Mouse (Mus musculus) myocyte (in vitro differentiated cells): ENCODE results near the gene Has3. TPM values are rescaled to one million over a fixed set of nuclear protein-coding genes. Genes with fewer than 3 reads are reported as not detected.

Experiments used
- H3K27me3 ChIP-seq: one replicate; pipeline ENCODE4 v1.6.1; 2011; ENCODE audit not compliant: control insufficient read depth, insufficient read depth, insufficient read length
- H3K36me3 ChIP-seq: one replicate; pipeline ENCODE4 v1.6.1; 2011; ENCODE audit not compliant: control insufficient read depth, insufficient read depth
- H3K4me2 ChIP-seq: one replicate; pipeline ENCODE4 v1.6.1; 2011; ENCODE audit warnings: low read depth, control low read depth
- H3K4me3 ChIP-seq: one replicate; pipeline ENCODE4 v1.5.1; 2011; ENCODE audit warnings: mild to moderate bottlenecking, control low read depth, moderate library complexity
- H3K79me2 ChIP-seq: one replicate; pipeline ENCODE4 v1.6.1; 2011; ENCODE audit not compliant: control insufficient read depth, insufficient read depth
- H3ac ChIP-seq: one replicate; pipeline ENCODE4 v1.6.1; 2011; ENCODE audit not compliant: control insufficient read depth, insufficient read length
- CEBPB ChIP-seq: IDR thresholded peaks from 2 replicates; pipeline ENCODE4 v1.6.1; 2011; ENCODE audit warnings: mild to moderate bottlenecking, moderate library complexity; ENCODE audit not compliant: poor library complexity, insufficient read depth, severe bottlenecking
- E2F4 ChIP-seq: IDR thresholded peaks from one replicate; pipeline ENCODE4 v1.6.1; 2011; ENCODE audit warnings: mild to moderate bottlenecking, control low read depth, moderate library complexity; ENCODE audit not compliant: insufficient read depth
- MAX ChIP-seq: IDR thresholded peaks from one replicate; pipeline ENCODE4 v1.6.1; 2011; ENCODE audit warnings: low read depth, mild to moderate bottlenecking, control low read depth
- MYOD1 ChIP-seq, 3 experiments: IDR thresholded peaks; one replicate each; pipeline ENCODE4 v1.6.1; 2011; ENCODE audit warnings: control low read depth in 2 of 3, low read depth in 2 of 3, mild to moderate bottlenecking in 2 of 3, moderate library complexity in 1 of 3; ENCODE audit not compliant: insufficient read length in 2 of 3, control insufficient read depth in 1 of 3
- MYOG ChIP-seq, 3 experiments: IDR thresholded peaks; one replicate each; pipeline ENCODE4 v1.6.1; 2011; ENCODE audit warnings: control low read depth in 2 of 3, low read depth in 2 of 3, mild to moderate bottlenecking in 2 of 3; ENCODE audit not compliant: insufficient read length in 2 of 3, control insufficient read depth in 1 of 3, insufficient read depth in 1 of 3
- POLR2A ChIP-seq: IDR thresholded peaks from one replicate; pipeline ENCODE4 v1.6.1; 2011; ENCODE audit warnings: low read depth, mild to moderate bottlenecking, control low read depth, moderate library complexity; ENCODE audit not compliant: insufficient read length
- POLR2AphosphoS2 ChIP-seq: IDR thresholded peaks from one replicate; pipeline ENCODE4 v1.6.1; 2011; ENCODE audit warnings: low read depth, control low read depth; ENCODE audit not compliant: insufficient read length
- REST ChIP-seq: IDR thresholded peaks from one replicate; pipeline ENCODE4 v1.6.1; 2011; ENCODE audit warnings: mild to moderate bottlenecking, control low read depth, moderate library complexity; ENCODE audit not compliant: insufficient read depth, insufficient read length
- SRF ChIP-seq: IDR thresholded peaks from one replicate; pipeline ENCODE4 v1.6.1; 2011; ENCODE audit warnings: low read depth; ENCODE audit not compliant: control insufficient read depth, insufficient read length
- TCF12 ChIP-seq: IDR thresholded peaks from one replicate; pipeline ENCODE4 v1.6.1; 2011; ENCODE audit warnings: mild to moderate bottlenecking, control low read depth; ENCODE audit not compliant: poor library complexity, insufficient read depth, severe bottlenecking
- TCF3 ChIP-seq: IDR thresholded peaks from one replicate; pipeline ENCODE4 v1.6.1; 2011; ENCODE audit warnings: low read depth, control low read depth; ENCODE audit not compliant: insufficient read length
- USF1 ChIP-seq: IDR thresholded peaks from one replicate; pipeline ENCODE4 v1.6.1; 2011; ENCODE audit warnings: low read depth, mild to moderate bottlenecking, control low read depth, moderate library complexity
- polyA plus RNA-seq: library from polyadenylated mRNA; unstranded; fragments of >200 nt; fragmentation: generic; extraction: Trizol; gene quantifications from one replicate; pipeline ENCODE4 v1.2.1, GENCODE M21; 2012; ENCODE audit warnings: missing spikeins

The Has3 gene
- polyA plus RNA-seq, 1 experiment = 0.12 TPM

- TF ChIP-seq POLR2AphosphoS2 (no peak), USF1 (no peak), REST (no peak), POLR2A (no peak), MYOG (IDR thresholded peaks at IDR 0.05; ENCODE audit: control insufficient read depth in 1 of 3, insufficient read depth in 1 of 3, insufficient read length in 2 of 3, low read depth in 2 of 3) (no peak), E2F4 (no peak), MYOD1 (IDR thresholded peaks at IDR 0.05; ENCODE audit: control insufficient read depth in 1 of 3, insufficient read length in 2 of 3, low read depth in 2 of 3) (no peak), MAX (no peak), TCF3 (no peak), TCF12 (no peak), CEBPB (no peak), SRF (no peak)
- Histone ChIP-seq H3K4me2 (no peak overlapping the region), H3ac (no peak overlapping the region), H3K27me3 (no peaks in the 10 kb centered on the region), H3K36me3 (peaks cover 49% of the 10 kb centered on the region), H3K79me2 (peaks cover 16% of the 10 kb centered on the region), H3K4me3 (no peak overlapping the region)
Observed at GRCm38 (mm10) chr8:106899473-106899872, 29.4 kb downstream of the Has3 start.

- peaks cover 63% of the 10 kb centered on the region for H3K36me3 ChIP-seq
- H3K4me3 ChIP-seq = no peak overlapping the region
- H3K27me3 ChIP-seq = no peaks in the 10 kb centered on the region
- TF ChIP-seq E2F4 (no peak), TCF3 (no peak), MAX (no peak), POLR2A (no peak), MYOG (IDR thresholded peaks at IDR 0.05; ENCODE audit: control insufficient read depth in 1 of 3, insufficient read depth in 1 of 3, insufficient read length in 2 of 3, low read depth in 2 of 3) (no peak), USF1 (no peak), MYOD1 (IDR thresholded peaks at IDR 0.05; ENCODE audit: control insufficient read depth in 1 of 3, insufficient read length in 2 of 3, low read depth in 2 of 3) (no peak), SRF (no peak), POLR2AphosphoS2 (no peak), TCF12 (no peak), CEBPB (no peak), REST (no peak)
- no peak overlapping the region for H3ac ChIP-seq
- no peaks in the 10 kb centered on the region for H3K79me2 ChIP-seq
- no peak overlapping the region for H3K4me2 ChIP-seq
Observed at GRCm38 (mm10) chr8:106905727-106906480, 35.9 kb downstream of the Has3 start.

GRCm38 (mm10) chr8:106906635-106907034 lies 36.6 kb downstream of the Has3 start:
- Histone ChIP-seq H3ac (no peak overlapping the region), H3K4me3 (no peak overlapping the region)

GRCm38 (mm10) chr8:106907450-106907849 lies 37.4 kb downstream of the Has3 start:
- peaks cover 51% of the 10 kb centered on the region for H3K36me3 ChIP-seq
- TF ChIP-seq POLR2A = no peak
- no peak for TF ChIP-seq E2F4
- no peak for TF ChIP-seq MAX
- no peak for TF ChIP-seq REST
- TF ChIP-seq CEBPB = no peak
- no peak for TF ChIP-seq TCF3
- TF ChIP-seq SRF = no peak
- TF ChIP-seq POLR2AphosphoS2 = no peak
- TF ChIP-seq MYOG (IDR thresholded peaks at IDR 0.05; ENCODE audit: control insufficient read depth in 1 of 3, insufficient read depth in 1 of 3, insufficient read length in 2 of 3, low read depth in 2 of 3) = no peak
- TF ChIP-seq USF1 = no peak
- no peak for TF ChIP-seq MYOD1 (IDR thresholded peaks at IDR 0.05; ENCODE audit: control insufficient read depth in 1 of 3, insufficient read length in 2 of 3, low read depth in 2 of 3)

More at GRCm38 (mm10) chr8:106906635-106907034, 36.6 kb downstream of the Has3 start:
- H3K4me2 ChIP-seq = no peak overlapping the region
- TF ChIP-seq MYOD1 (IDR thresholded peaks at IDR 0.05; ENCODE audit: control insufficient read depth in 1 of 3, insufficient read length in 2 of 3, low read depth in 2 of 3) (no peak), MAX (no peak), TCF3 (no peak), REST (no peak), SRF (no peak), CEBPB (no peak), MYOG (IDR thresholded peaks at IDR 0.05; ENCODE audit: control insufficient read depth in 1 of 3, insufficient read depth in 1 of 3, insufficient read length in 2 of 3, low read depth in 2 of 3) (no peak), POLR2AphosphoS2 (no peak), USF1 (no peak), POLR2A (no peak), E2F4 (no peak), TCF12 (no peak)
- H3K36me3 ChIP-seq = peaks cover 56% of the 10 kb centered on the region
- no peaks in the 10 kb centered on the region for H3K79me2 ChIP-seq
- H3K27me3 ChIP-seq = no peaks in the 10 kb centered on the region

More at GRCm38 (mm10) chr8:106907450-106907849, 37.4 kb downstream of the Has3 start:
- H3K4me2 ChIP-seq = no peak overlapping the region
- no peak overlapping the region for H3ac ChIP-seq
- H3K4me3 ChIP-seq = no peak overlapping the region
- H3K27me3 ChIP-seq = no peaks in the 10 kb centered on the region
- no peaks in the 10 kb centered on the region for H3K79me2 ChIP-seq
